Mouse (Mus musculus) stomach, embryonic 14.5 days (tissue): Measurements from ENCODE around the gene Dolpp1. TPM values are rescaled to one million over a fixed set of nuclear protein-coding genes. Genes with fewer than 3 reads are reported as not detected.

Experiments
- ATAC-seq: fragments of 200-750 bp; cut with Nextera tagmentation; 2 replicates; pipeline ENCODE4 v1.8.0; 2017; ENCODE audit warnings: low read depth, moderate TSS enrichment; ENCODE audit not compliant: insufficient number of reproducible peaks, insufficient read depth, low FRiP score
- H3K27ac ChIP-seq: fragments of 300-500 bp; sonication (generic); 2 replicates; pipeline ENCODE4 v1.5.1; 2014; ENCODE audit warnings: mild to moderate bottlenecking, low read length, moderate library complexity, mixed read lengths
- H3K27me3 ChIP-seq: fragments of 300-500 bp; sonication (generic); 2 replicates; pipeline ENCODE4 v1.6.1; 2014; ENCODE audit warnings: low read length, control low read depth, mixed read lengths; ENCODE audit not compliant: control insufficient read depth, insufficient read depth
- H3K36me3 ChIP-seq: fragments of 300-500 bp; sonication (generic); 2 replicates; pipeline ENCODE4 v1.6.1; 2014; ENCODE audit warnings: mild to moderate bottlenecking, control low read depth, low read length, moderate library complexity, mixed read lengths; ENCODE audit not compliant: control insufficient read depth, insufficient read depth
- H3K4me1 ChIP-seq: fragments of 300-500 bp; sonication (generic); 2 replicates; pipeline ENCODE4 v1.6.1; 2014; ENCODE audit warnings: low read length, control low read depth, mixed read lengths; ENCODE audit not compliant: control insufficient read depth, insufficient read depth
- H3K4me2 ChIP-seq: fragments of 300-500 bp; sonication (generic); replicated peaks from 2 replicates; pipeline ENCODE4 v1.6.1; 2014; ENCODE audit warnings: low read depth, low read length, control low read depth
- H3K4me3 ChIP-seq: fragments of 300-500 bp; sonication (generic); 2 replicates; pipeline ENCODE4 v1.5.1; 2014; ENCODE audit warnings: low read depth, low read length, control low read depth
- H3K9ac ChIP-seq: fragments of 300-500 bp; sonication (generic); replicated peaks from 2 replicates; pipeline ENCODE4 v1.6.1; 2014; ENCODE audit warnings: low read depth, mild to moderate bottlenecking, control low read depth, low read length, moderate library complexity, mixed read lengths
- H3K9me3 ChIP-seq: fragments of 300-500 bp; sonication (generic); 2 replicates; pipeline ENCODE4 v1.6.1; 2016; ENCODE audit warnings: low read depth, low read length, control low read depth; ENCODE audit not compliant: control insufficient read depth
- WGBS: fragments of 180-500 bp; shearing (Covaris S2); extraction: QIAGEN DNeasy Blood & Tissue Kit; methylation state at CpG from one replicate; pipeline ENCODE4 v1.1.7; 2014; 5-methylcytosine and 5-hydroxymethylcytosine counted together
- polyA plus RNA-seq: library from polyadenylated mRNA; unstranded; fragments of >200 nt; fragmentation: Nextera tagmentation; extraction: Ambion mirVana; gene quantifications from 2 replicates; pipeline ENCODE4 v1.2.1, GENCODE M21; 2014

Gene Dolpp1
- polyA plus RNA-seq, 1 experiment from 2014 or later, result 35.8 TPM

- no peak overlapping the region for H3K9ac ChIP-seq
- no peaks in the 10 kb centered on the region for H3K4me1 ChIP-seq
- 89% methylated on average over 5 of the region's 5 CpGs for WGBS
- ATAC-seq, result no peak
- H3K27ac ChIP-seq, result no peak overlapping the region
- no peaks in the 10 kb centered on the region; the same call in 1 of the 2 replicates for H3K36me3 ChIP-seq
- no peak overlapping the region for H3K4me3 ChIP-seq
- H3K9me3 ChIP-seq, result no peaks in the 10 kb centered on the region
- H3K27me3 ChIP-seq, result no peaks in the 10 kb centered on the region
- no peak overlapping the region for H3K4me2 ChIP-seq
Measured at GRCm38 (mm10) chr2:30409454-30410176, 17.6 kb downstream of the Dolpp1 start.

GRCm38 (mm10) chr2:30413038-30413973, 21.3 kb downstream of the Dolpp1 start:
- no peak overlapping the region for H3K27ac ChIP-seq
- ATAC-seq, result no peak
- H3K9ac ChIP-seq, result no peak overlapping the region
- no peaks in the 10 kb centered on the region for H3K27me3 ChIP-seq
- no peaks in the 10 kb centered on the region for H3K9me3 ChIP-seq
- H3K36me3 ChIP-seq, result no peaks in the 10 kb centered on the region
- peaks cover 3% of the 10 kb centered on the region for H3K4me1 ChIP-seq
- WGBS, result 74% methylated on average over 15 of the region's 16 CpGs
- H3K4me2 ChIP-seq, result no peak overlapping the region
- no peak overlapping the region for H3K4me3 ChIP-seq

- no peak for ATAC-seq
- Histone ChIP-seq H3K36me3 (no peaks in the 10 kb centered on the region), H3K27me3 (no peaks in the 10 kb centered on the region), H3K4me1 (peaks cover 11% of the 10 kb centered on the region), H3K9me3 (no peaks in the 10 kb centered on the region), H3K9ac (no peak overlapping the region), H3K4me3 (0 out of 2 replicates have a peak overlapping the region, but pooled peaks have one; percentile 89), H3K4me2 (no peak overlapping the region; the same call in 1 of the 2 replicates), H3K27ac (no peak overlapping the region)
- 82% methylated on average over 4 of the region's 4 CpGs for WGBS
Measured at GRCm38 (mm10) chr2:30414101-30414500, 22.0 kb downstream of the Dolpp1 start.

GRCm38 (mm10) chr2:30414681-30415080, 22.6 kb downstream of the Dolpp1 start:
- H3K27ac ChIP-seq, result no peak overlapping the region
- H3K27me3 ChIP-seq, result no peaks in the 10 kb centered on the region
- WGBS, result 54% methylated on average over 5 of the region's 5 CpGs
- peak overlapping the region; percentile 89 for H3K4me2 ChIP-seq
- H3K4me3 ChIP-seq, result peak overlapping the region; percentile 89
- no peak for ATAC-seq
- H3K36me3 ChIP-seq, result no peaks in the 10 kb centered on the region
- no peaks in the 10 kb centered on the region for H3K9me3 ChIP-seq
- H3K9ac ChIP-seq, result peak overlapping the region; percentile 55; the same call in 1 of the 2 replicates
- H3K4me1 ChIP-seq, result peaks cover 14% of the 10 kb centered on the region

GRCm38 (mm10) chr2:30415157-30415935, 23.3 kb downstream of the Dolpp1 start, which contains the start of gene Crat:
Crat (minus strand) TSS chr2:30415813.
- 1% methylated on average over 58 of the region's 58 CpGs for WGBS
- peak within 1 kb of the TSS; percentile 89 for H3K4me3 ChIP-seq
- H3K4me1 ChIP-seq, result peaks cover 14% of the 10 kb centered on the region
- peak; percentile 92 for ATAC-seq
- H3K27ac ChIP-seq, result peak within 1 kb of the TSS; percentile 99
- H3K36me3 ChIP-seq, result no peaks in the 10 kb centered on the region
- no peaks in the 10 kb centered on the region for H3K9me3 ChIP-seq
- H3K9ac ChIP-seq, result peak within 1 kb of the TSS; percentile 92
- no peaks in the 10 kb centered on the region for H3K27me3 ChIP-seq
- peak within 1 kb of the TSS; percentile 89 for H3K4me2 ChIP-seq

- peak; percentile 88 for ATAC-seq
- Histone ChIP-seq H3K27me3 (no peaks in the 10 kb centered on the region), H3K4me2 (peak within 1 kb of the TSS; percentile 89), H3K9me3 (no peaks in the 10 kb centered on the region), H3K9ac (peak within 1 kb of the TSS; percentile 92), H3K4me1 (peaks cover 14% of the 10 kb centered on the region), H3K27ac (peak within 1 kb of the TSS; percentile 99), H3K36me3 (no peaks in the 10 kb centered on the region), H3K4me3 (peak within 1 kb of the TSS; percentile 89)
- WGBS, result under 1% methylated on average over 67 of the region's 67 CpGs
Measured at GRCm38 (mm10) chr2:30415936-30416648, 24.0 kb downstream of the Dolpp1 start, which contains the start of gene Ptpa. Ptpa (plus strand) TSS chr2:30416039.

GRCm38 (mm10) chr2:30416649-30416965, 24.6 kb downstream of the Dolpp1 start:
- ATAC-seq, result no peak
- H3K4me3 ChIP-seq, result peak overlapping the region; percentile 89

More at GRCm38 (mm10) chr2:30416649-30416965, 24.6 kb downstream of the Dolpp1 start:
- Histone ChIP-seq H3K9ac (peak overlapping the region; percentile 92), H3K27me3 (no peaks in the 10 kb centered on the region), H3K9me3 (no peaks in the 10 kb centered on the region), H3K4me2 (peak overlapping the region; percentile 89), H3K27ac (peak overlapping the region; percentile 99), H3K4me1 (peaks cover 14% of the 10 kb centered on the region), H3K36me3 (no peaks in the 10 kb centered on the region)
- under 1% methylated on average over 7 of the region's 7 CpGs for WGBS
